Mouse (Mus musculus) kidney, adult 2 months (tissue): ENCODE data around the gene Gm20695.

Experiments used
- CTCF ChIP-seq: fragments of 200-500 bp; conservative IDR thresholded peaks from 2 replicates; pipeline ENCODE4 v1.5.1; 2011; ENCODE audit warnings: low read depth, mild to moderate bottlenecking, control low read depth, low read length, moderate library complexity, mixed read lengths; ENCODE audit not compliant: insufficient read depth, insufficient read length
- POLR2A ChIP-seq: fragments of 200-500 bp; IDR thresholded peaks from one replicate; pipeline ENCODE4 v1.6.1; 2011; ENCODE audit warnings: low read depth, low read length, control low read depth

DNA sequence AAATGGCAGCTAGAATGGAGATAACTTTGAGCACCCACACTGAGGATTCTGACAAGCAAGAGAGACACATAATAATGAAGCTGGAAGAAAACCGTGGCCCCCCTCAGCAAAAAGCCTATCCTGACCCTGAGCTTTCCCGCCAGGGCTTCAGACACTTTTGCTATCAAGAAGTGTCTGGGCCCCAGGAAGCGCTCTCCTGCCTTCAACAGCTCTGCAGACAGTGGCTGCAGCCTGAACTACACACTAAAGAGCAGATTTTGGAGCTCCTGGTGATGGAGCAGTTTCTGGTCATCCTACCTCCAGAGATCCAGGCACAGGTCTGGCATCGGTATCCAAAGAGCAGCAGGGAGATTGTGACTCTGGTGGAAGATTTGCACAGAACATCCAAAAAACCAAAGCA, 36.6 kb upstream of the Gm20695 start:
- TF ChIP-seq CTCF (no peak), POLR2A (no peak)
